Mouse (Mus musculus) MEL-GATA-1-ER (cell line): ENCODE measurements around the gene Gm1110.
"Not testable (repeated sequence)": the region's sequence is repeated elsewhere in the genome, so short reads cannot be mapped to it uniquely, and the experiment has no call there.

Experiments
- DNase-seq: peaks from one replicate; pipeline ENCODE4 v3.0.0-alpha.2; 2012; ENCODE audit warnings: low read depth; ENCODE audit errors: extremely low read depth

Gene Gm1110

GRCm38 (mm10) chr9:26922909-26923526, at the start of gene Gm1110:
Gene Gm1110 (minus strand): TSS chr9:26923111.
- DNase-seq: no peak

DNA sequence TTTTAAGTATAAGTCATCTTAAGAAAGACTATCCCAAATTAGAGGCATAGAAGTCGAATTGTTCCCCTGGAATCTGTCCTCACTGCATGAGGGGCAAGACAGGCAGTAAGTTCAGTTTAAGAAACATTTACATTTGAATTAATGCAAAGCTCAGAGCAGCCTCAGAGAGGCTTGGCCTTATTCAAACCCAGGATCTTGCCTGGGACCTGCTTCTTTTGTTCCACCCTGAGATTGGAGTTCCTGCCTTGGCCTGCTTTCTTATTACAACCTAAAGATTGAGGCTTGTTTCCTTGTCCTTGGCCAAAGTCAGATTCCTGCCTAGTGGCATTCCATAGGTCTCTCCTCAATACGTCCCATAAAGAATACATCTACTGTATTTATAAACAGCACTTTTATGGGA, 24.9 kb upstream of the Gm1110 start:
- no peak for DNase-seq

DNA sequence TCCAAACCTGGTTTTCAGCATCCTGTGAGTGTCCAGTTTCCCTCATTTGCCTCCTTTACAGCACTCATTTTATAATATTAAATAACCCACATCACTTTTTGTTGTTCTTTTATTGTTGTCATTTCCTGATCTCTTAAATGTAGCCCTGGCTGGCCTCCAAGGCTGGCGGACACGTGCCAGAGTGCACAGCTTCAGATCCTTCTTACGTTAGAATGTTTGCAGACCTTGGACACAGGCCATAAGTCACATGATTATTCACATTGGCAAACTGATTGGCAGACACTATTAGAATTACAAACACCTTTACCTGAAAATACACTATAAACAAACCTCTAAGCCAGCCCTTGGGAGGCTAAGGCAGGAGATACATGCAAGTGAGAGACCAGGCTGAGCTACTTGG, 1.2 kb upstream of the Gm1110 start:
- no peak for DNase-seq

DNA sequence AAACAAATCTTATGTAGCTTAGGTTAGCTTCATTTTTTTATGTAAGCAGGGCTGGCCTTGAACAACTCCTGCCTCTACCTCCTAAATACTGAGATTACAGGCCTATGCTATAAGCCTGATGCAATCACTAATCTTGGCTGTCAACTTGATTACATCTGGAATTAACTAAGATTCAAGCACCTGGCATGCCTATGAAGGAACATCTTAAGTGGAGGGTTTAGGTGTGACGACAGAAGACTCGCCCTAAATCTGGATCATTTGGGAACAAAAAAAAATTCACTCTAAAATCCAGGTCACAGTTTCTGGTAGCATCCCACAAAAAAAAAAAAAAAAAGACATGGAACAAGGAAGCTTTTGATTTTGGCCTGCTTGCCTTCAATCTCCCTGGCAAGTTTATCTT, 3.1 kb downstream of the Gm1110 start:
- no peak for DNase-seq

- DNase-seq: no peak
Measured at GRCm38 (mm10) chr9:26913150-26913549, 9.8 kb downstream of the Gm1110 start.

DNA sequence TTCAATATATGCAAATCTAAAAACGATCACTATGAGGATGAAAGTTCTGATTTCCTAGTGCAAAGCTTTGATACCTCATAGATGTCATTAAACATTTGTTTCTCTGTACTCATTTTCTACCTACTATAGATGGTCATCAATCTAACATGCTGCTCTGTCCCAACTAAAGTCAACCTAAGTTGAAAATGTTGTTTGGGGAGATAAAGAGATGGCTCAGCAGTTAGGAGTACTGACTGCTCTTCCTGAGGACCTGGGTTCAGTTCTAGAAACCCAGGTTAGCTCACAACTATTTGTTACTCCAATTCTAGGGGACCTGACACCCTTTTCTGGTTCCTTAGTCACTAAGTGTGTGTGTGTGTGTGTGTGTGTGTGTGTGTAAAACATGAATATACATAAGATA, 11.7 kb downstream of the Gm1110 start:
- no peak for DNase-seq

GRCm38 (mm10) chr9:26869856-26870255, 53.1 kb downstream of the Gm1110 start:
- DNase-seq: not testable (repeated sequence)

DNA sequence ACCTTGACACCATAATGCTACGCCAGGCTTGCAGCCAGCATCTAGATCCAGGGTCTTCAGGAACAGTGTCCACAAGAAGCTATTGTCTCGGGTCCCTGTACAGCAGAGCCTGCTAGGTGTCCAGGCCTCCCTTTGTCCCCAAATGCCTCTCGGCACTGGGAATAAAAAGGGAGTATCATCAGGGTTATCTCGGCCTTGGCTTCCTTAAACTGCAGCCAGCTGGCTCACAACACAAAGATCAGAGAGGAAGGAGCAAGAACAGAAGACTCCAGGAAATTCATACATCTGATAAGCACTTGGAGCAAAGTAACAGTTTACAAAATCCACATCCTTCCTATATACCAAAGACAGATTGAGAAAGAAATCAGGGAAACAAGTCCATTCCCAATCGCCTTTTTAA, 62.2 kb downstream of the Gm1110 start, which contains the start of gene Glb1l3:
TSS of gene Glb1l3 (minus strand) at position 140 of the 400 bp plus-strand sequence.
- DNase-seq: no peak

DNA sequence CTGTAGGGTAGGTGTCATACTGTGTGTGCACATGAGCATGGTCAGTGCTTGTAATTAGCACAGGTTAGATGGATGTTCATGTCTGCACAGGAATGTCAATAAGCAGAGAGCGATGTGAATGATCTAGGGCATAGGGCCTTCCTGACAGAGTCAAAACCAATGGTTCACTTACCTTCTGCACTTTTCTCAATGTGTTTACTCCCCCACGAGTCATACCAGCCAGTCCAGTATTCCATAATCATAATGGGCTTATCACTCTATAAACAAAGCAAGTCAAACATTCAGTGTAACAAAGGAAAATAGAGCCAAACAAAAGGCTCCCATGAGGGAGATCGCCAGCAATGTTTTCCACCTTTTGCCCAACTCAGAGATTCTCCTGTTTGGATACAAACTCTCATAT, 91.8 kb downstream of the Gm1110 start:
- DNase-seq: no peak
